Mouse (Mus musculus) lung, postnatal 0 days (tissue): ENCODE results near the gene Gadd45gip1.

ENCODE experiments used
- CTCF ChIP-seq: IDR thresholded peaks from 2 replicates; pipeline ENCODE4 v1.5.1; 2016; ENCODE audit warnings: antibody characterized with exemption, mild to moderate bottlenecking
- EP300 ChIP-seq: IDR thresholded peaks from 2 replicates; pipeline ENCODE4 v1.6.1; 2016; ENCODE audit warnings: antibody characterized with exemption, mild to moderate bottlenecking, control low read depth

- no peak for TF ChIP-seq CTCF
- no peak for TF ChIP-seq EP300
These were observed 10.2 kb downstream of the Gadd45gip1 start for GRCm38 (mm10) chr8:84841514-84841913.
